Mouse (Mus musculus): ENCODE data around the gene Sept4. TPM values are rescaled to one million over a fixed set of nuclear protein-coding genes. Genes with fewer than 3 reads are reported as not detected.

Gene Sept4
- polyA plus RNA-seq, 1 experiment = 287 TPM

GRCm38 (mm10) chr11:87596492-87596891, 27.8 kb downstream of the Sept4 start:
- no peak for DNase-seq (ENCODE audit: extremely low spot score in 1 of 2, low spot score in 1 of 2)

GRCm38 (mm10) chr11:87597061-87597460, 28.4 kb downstream of the Sept4 start:
- DNase-seq (ENCODE audit: extremely low spot score in 1 of 2, low spot score in 1 of 2) = no peak

GRCm38 (mm10) chr11:87599395-87600089, 30.8 kb downstream of the Sept4 start:
- DNase-seq (ENCODE audit: extremely low spot score in 1 of 2, low spot score in 1 of 2) = no peak

- no peak for DNase-seq (ENCODE audit: extremely low spot score in 1 of 2, low spot score in 1 of 2)
Measured at GRCm38 (mm10) chr11:87600322-87600853, 31.7 kb downstream of the Sept4 start.

- DNase-seq (ENCODE audit: extremely low spot score in 1 of 2, low spot score in 1 of 2) = no peak
Measured at GRCm38 (mm10) chr11:87602234-87602633, 33.5 kb downstream of the Sept4 start.

- DNase-seq (ENCODE audit: extremely low spot score in 1 of 2, low spot score in 1 of 2) = no peak
Measured at GRCm38 (mm10) chr11:87603571-87603970, 34.9 kb downstream of the Sept4 start.

GRCm38 (mm10) chr11:87609264-87609663, 40.6 kb downstream of the Sept4 start:
- DNase-seq (ENCODE audit: extremely low spot score in 1 of 2, low spot score in 1 of 2) = no peak

GRCm38 (mm10) chr11:87611547-87611946, 42.8 kb downstream of the Sept4 start:
- DNase-seq (ENCODE audit: extremely low spot score in 1 of 2, low spot score in 1 of 2) = no peak

- no peak for DNase-seq (ENCODE audit: extremely low spot score in 1 of 2, low spot score in 1 of 2)
Measured at GRCm38 (mm10) chr11:87613972-87614371, 45.3 kb downstream of the Sept4 start.

GRCm38 (mm10) chr11:87615551-87615950, 46.8 kb downstream of the Sept4 start:
- no peak for DNase-seq (ENCODE audit: extremely low spot score in 1 of 2, low spot score in 1 of 2)

- DNase-seq (ENCODE audit: extremely low spot score in 1 of 2, low spot score in 1 of 2) = no peak
Measured at GRCm38 (mm10) chr11:87615952-87616351, 47.2 kb downstream of the Sept4 start.

- no peak for DNase-seq (ENCODE audit: extremely low spot score in 1 of 2, low spot score in 1 of 2)
Measured at GRCm38 (mm10) chr11:87616790-87617474, 48.2 kb downstream of the Sept4 start, which contains the start of gene Hsf5. Gene Hsf5 (plus strand): TSS chr11:87617164.

- no peak for DNase-seq (ENCODE audit: extremely low spot score in 1 of 2, low spot score in 1 of 2)
Measured at GRCm38 (mm10) chr11:87617606-87618005, 48.9 kb downstream of the Sept4 start.

GRCm38 (mm10) chr11:87623160-87623559, 54.5 kb downstream of the Sept4 start:
- DNase-seq (ENCODE audit: extremely low spot score in 1 of 2, low spot score in 1 of 2) = no peak

- DNase-seq (ENCODE audit: extremely low spot score in 1 of 2, low spot score in 1 of 2) = no peak
Measured at GRCm38 (mm10) chr11:87629859-87630258, 61.2 kb downstream of the Sept4 start.

GRCm38 (mm10) chr11:87638793-87639192, 70.1 kb downstream of the Sept4 start:
- no peak for DNase-seq (ENCODE audit: extremely low spot score in 1 of 2, low spot score in 1 of 2)

GRCm38 (mm10) chr11:87639206-87639605, 70.5 kb downstream of the Sept4 start:
- no peak for DNase-seq (ENCODE audit: extremely low spot score in 1 of 2, low spot score in 1 of 2)

Other genes starting within 250 kb of the Sept4 start
- 131 and 144 TPM in 2 replicates for gene Ppm1e, start 209.9 kb upstream of the Sept4 start, polyA plus RNA-seq (2012; rRNA removed)
- gene Rad51c, start 163.9 kb upstream of the Sept4 start, polyA plus RNA-seq (2012; rRNA removed) = 3.5 and 3.7 TPM in 2 replicates
- gene Tex14, start 163.8 kb upstream of the Sept4 start, polyA plus RNA-seq (2012; rRNA removed) = 0.15 and 0.34 TPM in 2 replicates
- gene Gm11492, start 2.2 kb upstream of the Sept4 start, polyA plus RNA-seq (2012; rRNA removed) = 0.04 TPM in 1 of 2 replicates, not detected in the other
- 41.5 and 47.3 TPM in 2 replicates for gene Mtmr4, start 23.3 kb downstream of the Sept4 start, polyA plus RNA-seq (2012; rRNA removed)
- gene Hsf5, start 48.3 kb downstream of the Sept4 start, polyA plus RNA-seq (2012; rRNA removed) = 0.29 and 0.46 TPM in 2 replicates
- 1.4 and 1.7 TPM in 2 replicates for gene Rnf43, start 93.8 kb downstream of the Sept4 start, polyA plus RNA-seq (2012; rRNA removed)
- gene Supt4a, start 168.6 kb downstream of the Sept4 start, polyA plus RNA-seq (2012; rRNA removed) = 146 and 148 TPM in 2 replicates
- 294 and 326 TPM in 2 replicates for gene Tspoap1, start 191.6 kb downstream of the Sept4 start, polyA plus RNA-seq (2012; rRNA removed)
- gene Mpo, start 224.7 kb downstream of the Sept4 start, polyA plus RNA-seq (2012; rRNA removed) = 0.34 TPM in 1 of 2 replicates, not detected in the other

Measured in frontal cortex, adult 2 months (tissue).